Mouse (Mus musculus): ENCODE measurements around the gene Mmp7.

Gene Mmp7

DNA sequence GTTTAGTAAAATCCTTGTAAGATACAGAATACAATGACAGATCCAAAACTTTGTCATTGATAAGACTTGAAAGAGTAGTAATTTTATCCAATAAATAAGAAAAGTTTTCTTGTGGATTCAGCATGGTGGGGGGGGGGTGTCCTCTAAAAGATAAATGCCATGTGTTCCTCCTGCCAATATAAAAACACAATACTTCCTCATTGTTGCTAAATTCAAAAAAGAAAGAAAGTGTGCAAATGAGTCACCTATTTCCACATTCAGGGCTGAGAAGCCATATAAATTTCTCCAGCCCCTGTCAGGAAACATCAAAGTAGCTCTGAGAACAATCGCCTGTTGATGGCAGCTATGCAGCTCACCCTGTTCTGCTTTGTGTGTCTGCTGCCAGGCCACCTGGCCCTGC, at the start of gene Mmp7:
TSS of gene Mmp7 (plus strand) at position 301 of the 400 bp plus-strand sequence.
- no peak for DNase-seq (ENCODE audit: low read depth, low spot score)

DNA sequence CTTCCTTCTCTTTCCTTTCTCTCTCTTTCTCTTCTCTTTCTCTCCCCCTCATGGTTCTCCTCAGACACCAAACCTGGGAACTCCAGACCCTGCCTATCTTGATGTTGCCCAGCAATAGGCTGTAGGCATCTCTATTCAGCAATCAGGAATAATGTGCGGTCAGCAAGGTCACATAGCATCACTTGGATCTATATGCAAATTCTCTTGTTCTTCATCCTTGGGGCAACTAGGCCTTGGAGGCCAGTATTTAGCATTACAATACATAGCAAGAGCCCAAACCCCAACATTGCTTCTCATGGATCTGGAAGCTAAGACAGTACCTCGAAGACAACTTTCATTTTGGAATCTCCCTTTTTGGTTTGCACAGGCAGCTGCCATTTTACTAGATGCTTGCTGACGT, 44.0 kb upstream of the Mmp7 start:
- DNase-seq (ENCODE audit: low read depth, low spot score), result no peak

DNA sequence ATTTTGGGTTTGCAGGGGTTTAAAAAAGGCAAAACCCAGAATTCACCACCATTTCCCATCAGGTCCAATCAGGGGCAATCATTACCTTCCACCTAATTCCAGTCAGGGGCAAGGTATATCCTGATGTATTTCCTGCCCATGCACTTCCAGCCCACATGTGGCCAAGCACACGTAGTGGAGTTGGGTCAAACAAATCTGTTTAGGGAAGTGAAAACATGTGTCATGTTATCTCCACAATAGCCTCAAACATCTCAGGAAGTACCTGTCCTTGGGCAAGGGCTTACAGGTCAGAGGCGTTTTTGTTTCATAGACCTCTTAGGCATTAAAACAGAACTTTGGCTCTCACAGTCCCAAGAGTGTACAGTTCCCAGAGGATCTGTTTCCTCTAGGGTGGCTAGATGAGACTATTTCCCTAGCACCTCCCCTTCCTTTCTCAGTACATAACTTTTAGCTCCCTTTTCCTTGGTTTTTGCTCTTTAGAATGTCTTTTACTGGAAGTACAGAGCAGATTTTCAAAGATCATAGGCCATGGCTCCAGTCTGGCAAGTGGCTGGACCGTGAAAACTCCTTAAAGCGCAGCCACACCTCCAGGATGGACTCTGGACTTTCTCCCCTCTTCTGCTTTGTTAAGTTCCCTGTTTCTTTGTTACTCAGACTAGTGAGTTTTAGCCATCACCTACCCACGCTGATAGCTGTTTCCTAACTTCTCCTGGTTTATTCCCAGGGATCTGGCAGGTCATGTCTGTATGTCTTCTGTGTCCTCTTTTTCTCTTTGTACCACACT, 41.3 kb upstream of the Mmp7 start:
- peak; percentile 57 for DNase-seq (ENCODE audit: low read depth, low spot score)

DNA sequence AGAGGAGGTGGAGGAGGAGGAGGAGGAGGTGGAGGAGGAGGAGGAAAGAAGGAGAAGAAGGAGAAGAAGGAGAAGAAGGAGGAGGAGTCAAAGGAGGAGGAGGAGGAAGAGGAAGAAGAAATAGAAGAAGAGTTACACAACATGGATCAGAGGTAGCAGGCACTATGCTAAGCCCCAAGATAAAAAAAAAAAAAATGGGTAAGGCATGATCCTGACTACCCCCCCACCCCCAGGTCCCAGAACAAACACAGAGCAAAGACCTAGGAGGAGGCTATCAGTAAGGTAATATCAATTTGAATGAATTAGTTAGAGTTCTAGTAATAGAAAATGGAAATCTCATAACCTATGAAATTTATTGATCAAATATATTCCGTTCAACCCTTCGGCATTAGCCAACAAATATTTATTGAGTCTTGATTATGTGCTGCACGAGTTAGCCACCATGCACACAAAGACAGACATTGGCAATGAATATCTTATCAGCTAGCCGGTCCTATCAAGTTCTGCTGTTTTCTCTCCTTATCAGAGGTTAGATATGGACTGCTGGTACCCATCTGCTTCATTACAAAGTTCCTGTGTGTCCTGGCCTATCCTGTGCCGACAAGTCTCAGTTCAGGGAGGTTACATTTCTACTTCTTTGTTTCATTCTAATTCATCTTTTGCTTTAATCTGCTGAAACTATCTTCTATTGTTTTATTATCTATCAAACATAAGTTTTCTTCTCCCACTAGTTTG, 39.4 kb upstream of the Mmp7 start:
- DNase-seq (ENCODE audit: low read depth, low spot score), result no peak

DNA sequence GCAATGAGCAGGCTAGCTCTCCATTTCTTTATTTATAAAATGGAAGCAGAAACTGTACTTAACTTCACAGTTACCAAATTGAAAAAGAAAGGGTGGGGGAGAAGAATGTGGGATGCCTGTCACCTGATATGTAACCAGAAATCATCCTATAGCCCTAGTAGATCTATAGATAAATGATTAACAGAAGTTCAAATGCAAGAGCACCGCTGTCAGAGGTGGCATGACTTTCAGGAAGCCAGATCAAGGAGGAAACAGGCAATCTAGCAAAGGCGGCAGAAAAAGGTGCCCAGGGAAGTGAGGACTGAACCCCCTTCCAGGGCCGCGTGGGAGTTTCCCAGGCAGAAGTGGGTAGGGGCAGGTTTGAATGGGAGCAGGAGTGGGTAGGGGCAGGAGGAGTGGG, 33.9 kb upstream of the Mmp7 start:
- no peak for DNase-seq (ENCODE audit: low read depth, low spot score)

DNA sequence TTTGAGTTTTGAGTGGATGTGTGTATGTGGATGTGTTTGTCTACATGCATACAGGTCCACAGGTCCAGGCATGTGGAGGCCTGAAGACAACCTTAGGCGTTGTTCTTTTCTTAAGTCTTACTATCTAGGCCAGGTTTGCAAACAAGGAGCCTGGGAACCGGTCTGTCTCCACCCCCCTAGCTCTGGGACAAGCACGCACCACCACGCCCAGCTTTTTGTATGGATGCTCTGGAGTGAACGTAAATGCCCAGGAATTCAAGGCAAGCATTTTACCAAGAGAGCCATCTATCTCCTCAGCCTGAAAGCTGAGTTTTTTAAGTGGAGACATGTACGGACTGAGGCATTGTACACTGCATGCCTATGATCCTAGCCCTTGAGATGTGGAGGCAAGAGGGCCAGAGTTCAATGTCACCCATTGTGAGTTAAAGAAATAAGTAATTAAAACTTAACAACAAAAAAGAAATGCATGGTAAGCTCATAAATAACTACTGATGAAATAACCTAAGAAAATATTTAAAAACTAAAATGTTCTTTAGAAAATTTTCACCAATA, 32.3 kb upstream of the Mmp7 start:
- no peak for DNase-seq (ENCODE audit: low read depth, low spot score)

DNA sequence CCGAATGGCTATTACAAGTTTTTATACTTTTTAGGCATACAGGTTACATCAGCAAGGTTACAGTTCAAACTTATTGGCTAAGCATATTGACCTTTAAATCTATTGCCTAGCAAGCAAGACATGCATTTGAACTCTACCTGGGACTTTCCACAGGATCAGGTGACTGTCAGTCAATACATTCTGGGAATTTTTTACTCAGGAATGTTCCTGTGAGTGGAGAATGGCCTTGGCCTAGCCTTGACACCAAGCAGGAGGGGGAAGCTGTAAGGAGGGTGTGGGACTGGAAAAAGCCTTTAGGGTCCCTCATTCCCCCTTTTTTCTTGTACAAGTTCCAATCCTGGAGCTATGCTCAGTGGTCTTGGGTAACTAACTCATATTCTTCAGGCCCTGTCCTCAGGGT, 30.5 kb upstream of the Mmp7 start:
- no peak for DNase-seq (ENCODE audit: low read depth, low spot score)

DNA sequence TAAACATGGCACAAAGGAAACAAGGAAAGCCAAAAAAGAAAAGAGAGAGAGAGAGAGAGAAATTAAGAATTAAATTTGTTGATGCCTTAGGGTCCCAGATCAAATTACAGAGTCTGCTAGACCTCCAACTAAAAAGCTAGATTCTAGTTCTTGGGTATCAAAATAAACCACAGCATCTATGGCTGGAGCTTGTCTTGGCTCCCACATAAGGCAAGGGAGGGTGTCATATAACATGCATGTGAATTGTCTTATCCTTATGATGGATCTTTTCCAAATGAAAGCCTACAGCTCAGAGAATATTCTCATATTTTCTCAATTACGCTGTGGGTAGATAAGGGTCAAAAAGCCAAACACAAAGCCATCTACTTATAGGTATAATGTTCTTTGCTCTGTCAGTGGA, 22.2 kb upstream of the Mmp7 start:
- no peak for DNase-seq (ENCODE audit: low read depth, low spot score)

DNA sequence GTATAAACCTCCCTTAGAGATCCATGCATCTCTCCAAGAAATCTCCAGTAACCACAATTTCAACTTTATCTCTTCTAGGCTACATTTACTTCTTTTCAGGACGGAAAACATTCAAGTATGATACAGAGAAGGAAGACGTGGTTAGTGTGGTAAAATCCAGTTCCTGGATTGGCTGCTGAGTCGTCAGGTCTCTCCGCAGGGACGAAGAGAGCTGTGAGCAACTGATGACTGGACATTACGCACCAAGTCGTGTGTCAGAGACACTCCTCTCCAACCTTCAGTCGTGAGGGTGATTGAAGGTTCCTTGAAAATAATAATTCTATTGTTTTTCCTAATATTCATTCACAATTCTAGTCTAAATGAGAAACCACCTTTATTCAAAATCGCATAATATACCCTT, 18.9 kb upstream of the Mmp7 start:
- no peak for DNase-seq (ENCODE audit: low read depth, low spot score)

DNA sequence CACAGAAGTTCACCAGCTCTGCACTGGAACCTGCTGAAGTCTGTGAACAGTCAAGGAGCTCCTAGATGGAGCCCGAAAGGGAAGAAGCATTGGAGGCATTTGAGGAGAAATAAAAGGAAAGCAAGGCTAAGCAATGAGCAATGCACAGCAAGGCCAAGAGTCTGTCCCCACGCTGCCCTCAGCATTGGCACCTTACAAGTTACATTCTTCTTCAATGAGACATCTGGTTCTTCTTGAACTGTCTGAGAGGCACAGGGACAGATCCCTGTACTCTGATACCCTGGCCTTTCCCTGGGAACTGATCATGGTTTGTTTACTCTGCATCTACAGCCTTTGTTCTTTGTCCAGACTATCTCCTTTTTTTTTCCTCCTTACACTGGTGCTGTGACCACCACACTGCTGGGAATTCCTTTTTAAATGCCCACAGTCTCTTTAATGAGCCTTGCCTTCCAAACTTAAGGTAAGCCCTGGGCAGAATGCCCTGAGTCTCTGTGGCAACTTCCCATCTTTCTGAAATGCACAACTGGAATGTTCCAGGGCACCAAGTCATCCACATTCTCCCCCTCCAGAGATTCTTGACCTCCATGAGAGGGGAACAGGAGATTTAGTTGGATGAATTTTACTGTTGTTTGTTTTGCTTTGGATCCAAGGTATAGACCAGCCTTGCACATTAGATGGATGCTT, 13.6 kb upstream of the Mmp7 start:
- DNase-seq (ENCODE audit: low read depth, low spot score), result no peak

DNA sequence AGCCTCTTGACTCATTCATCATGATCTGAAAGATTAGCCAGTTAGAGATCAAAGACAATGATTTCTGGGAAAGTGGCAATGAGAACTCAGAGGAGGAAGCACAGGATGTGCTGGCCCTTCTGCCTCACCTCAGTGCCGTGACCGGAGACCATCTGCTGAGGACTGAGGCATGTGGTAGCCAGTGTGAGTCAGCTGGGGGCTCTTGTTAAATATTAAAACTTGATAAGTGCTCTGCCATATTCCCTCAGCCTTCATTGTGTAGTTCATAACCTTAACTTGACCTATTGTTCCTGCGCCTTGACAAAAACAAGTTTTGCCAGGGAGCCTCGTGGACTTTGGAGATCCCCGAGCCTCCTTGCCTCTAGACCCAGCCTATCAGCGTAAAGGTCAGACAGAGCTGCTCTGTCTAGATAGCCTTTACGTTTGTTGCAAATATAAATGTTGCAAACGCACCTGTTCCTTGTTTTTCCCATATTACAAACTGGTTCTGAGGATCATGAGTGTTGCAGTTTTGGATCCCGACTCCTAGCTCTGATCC, 9.7 kb upstream of the Mmp7 start:
- no peak for DNase-seq (ENCODE audit: low read depth, low spot score)

DNA sequence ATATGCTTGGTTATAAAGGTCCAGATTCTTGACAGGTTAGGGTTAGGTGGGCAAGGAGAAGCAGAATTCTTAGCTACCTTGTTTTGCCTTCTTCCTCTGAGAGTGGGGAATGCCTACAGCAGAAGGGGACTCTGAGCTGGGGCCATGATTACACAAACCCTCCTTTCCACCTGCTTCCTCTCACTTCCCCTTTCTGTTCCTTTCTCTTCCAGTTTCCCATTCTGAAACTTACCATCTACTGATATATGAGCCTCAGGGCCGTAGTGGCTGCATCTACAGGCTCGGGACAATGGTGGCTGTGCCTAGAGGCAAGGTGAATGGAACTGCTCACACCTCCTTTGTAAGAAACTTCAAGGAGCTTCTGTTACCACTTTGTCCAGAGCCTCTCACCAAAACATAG, 5.9 kb upstream of the Mmp7 start:
- DNase-seq (ENCODE audit: low read depth, low spot score), result peak; percentile 76

DNA sequence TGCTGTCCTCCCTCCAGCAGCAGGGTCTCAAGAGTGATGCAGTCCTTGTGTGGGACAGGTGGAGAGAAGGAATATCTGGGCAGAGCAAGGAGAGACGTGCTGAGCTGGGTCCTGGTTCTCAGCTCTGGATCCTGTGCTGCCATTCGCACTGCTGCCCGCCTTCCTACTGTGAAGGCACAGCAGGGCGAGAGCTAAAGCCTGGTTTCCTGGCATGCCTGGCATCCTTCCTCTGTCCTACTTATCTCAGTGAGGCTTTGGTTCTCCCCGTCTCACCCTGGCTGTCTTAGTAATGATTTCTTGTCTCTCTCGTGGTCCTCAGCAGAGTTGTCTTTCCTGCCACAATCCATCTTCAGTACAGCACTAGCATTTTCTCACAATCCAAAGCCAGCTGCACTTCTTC, 2.1 kb upstream of the Mmp7 start:
- no peak for DNase-seq (ENCODE audit: low read depth, low spot score)

DNA sequence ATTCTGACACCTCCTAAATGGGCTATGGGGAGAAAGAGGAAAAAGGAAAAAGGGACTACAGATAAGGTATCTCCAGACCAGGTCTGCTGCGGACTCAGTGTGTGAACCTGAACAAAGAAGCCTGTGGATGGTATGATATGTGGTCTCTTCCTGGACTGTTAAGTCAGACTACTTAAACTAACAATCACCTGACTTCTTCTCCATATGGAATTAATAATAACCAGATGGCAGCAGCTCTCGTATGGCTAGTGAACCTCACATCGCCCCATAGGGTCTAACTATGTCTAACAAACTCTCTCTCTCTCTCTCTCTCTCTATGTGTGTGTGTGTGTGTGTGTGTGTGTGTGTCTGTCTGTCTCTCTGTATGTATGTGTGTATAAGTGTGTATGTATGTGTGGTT, 2.1 kb downstream of the Mmp7 start:
- no peak for DNase-seq (ENCODE audit: low read depth, low spot score)

DNA sequence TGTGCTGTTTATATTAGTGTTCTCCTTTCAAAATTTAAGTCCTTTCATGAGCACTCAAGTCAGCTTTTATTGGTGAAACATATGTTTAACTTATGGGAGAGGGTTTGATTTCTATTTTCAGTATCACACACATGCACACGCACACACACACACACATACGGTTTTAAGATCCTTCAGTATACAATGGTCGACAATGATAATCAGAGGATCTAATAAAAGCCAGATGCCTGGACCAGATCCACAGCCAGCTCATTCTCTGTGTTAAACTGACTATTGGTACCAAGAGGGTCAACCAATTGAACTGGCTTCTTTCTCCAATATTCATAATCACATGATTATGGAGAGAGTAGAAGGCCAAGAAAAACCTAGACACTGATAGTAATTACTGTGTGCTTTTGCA, 3.8 kb downstream of the Mmp7 start:
- no peak for DNase-seq (ENCODE audit: low read depth, low spot score)

DNA sequence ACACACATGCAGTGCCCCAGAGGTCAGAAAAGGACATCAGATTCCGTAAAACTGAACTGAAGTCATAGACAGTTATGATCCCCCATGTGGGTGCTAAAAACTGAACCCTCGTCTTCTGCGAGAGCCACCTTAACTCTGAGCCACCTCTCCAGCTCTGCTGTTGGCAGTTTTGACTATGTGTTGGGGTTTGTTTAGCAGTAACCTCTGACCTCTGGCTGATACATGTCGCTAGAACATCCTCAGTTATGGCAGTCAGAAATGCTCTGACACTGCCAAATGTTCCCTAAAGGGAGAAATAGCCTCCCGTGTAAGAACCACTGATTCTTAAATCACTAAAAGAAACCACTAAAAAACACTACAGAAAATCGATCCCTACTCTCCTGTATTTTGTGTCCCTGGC, 16.8 kb downstream of the Mmp7 start:
- no peak for DNase-seq (ENCODE audit: low read depth, low spot score)

DNA sequence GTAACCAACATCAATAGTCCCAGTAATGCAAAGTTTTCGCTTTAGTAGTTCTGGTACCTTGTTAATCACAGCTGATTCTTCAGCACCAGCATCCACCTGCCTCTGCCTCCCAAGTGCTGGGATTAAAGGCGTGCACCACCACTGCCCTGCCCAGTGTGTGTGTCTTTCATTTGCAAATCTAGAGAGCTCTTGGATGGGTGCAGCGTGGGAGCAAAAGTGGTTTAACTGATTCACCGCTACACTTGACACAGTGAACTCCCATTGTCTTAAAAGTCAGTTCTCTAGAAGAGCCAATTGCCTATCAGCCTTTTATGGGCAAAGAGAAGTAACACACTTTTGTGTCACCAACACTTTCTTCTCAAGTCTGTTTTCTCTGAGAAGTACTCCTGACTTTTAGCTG, 19.3 kb downstream of the Mmp7 start:
- no peak for DNase-seq (ENCODE audit: low read depth, low spot score)

DNA sequence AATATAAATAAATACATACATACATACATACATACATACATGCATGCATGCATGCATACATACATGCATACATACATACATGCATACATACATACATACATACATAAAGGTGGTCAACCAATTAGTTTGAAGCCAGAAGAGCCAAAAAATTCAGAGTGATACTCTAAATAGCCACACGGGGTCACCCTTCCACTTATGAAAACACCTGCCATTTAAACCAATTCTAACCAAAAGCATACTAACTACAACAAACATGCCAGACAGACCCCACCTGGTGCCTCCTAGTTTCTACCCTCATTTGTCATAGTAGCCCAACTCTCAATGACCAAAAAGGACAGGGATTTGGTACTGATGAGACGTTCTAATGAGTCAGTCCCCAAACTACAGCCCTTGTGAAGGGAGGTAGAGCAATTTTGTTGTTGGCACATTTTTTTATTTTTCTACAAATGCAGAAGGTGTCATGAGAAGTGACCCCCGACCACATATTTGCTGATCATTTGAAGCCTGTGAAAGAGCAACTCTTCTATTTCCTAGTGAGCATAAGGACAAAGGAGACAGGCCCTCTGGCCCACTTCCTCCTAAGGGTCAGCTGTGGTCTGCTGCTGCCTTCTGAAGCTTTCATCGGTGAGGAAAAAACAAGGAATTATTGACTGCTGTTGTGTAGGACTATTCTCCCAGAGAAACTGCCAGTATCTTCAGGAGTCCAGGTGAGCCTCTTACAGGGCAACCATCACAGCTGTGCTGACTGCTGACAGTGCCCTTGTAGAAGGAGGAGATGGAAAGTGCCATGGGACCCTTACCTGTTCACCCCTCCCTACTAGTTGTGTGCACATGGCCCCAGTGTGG, 22.4 kb downstream of the Mmp7 start:
- DNase-seq (ENCODE audit: low read depth, low spot score), result peak; percentile 75

DNA sequence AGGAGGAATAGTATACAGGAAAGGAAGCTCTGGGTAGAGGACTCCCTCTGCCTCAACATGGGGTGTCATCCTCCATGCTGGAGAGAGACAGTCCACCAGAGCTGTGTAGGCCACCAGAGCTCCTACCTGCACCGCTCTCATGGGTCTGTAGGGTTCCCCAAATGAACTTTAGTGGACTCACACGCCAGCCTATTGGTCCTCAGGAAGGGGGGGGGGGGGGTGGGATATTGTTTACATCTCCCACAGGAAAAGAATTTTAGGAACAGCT, 23.0 kb downstream of the Mmp7 start:
- DNase-seq (ENCODE audit: low read depth, low spot score), result no peak

DNA sequence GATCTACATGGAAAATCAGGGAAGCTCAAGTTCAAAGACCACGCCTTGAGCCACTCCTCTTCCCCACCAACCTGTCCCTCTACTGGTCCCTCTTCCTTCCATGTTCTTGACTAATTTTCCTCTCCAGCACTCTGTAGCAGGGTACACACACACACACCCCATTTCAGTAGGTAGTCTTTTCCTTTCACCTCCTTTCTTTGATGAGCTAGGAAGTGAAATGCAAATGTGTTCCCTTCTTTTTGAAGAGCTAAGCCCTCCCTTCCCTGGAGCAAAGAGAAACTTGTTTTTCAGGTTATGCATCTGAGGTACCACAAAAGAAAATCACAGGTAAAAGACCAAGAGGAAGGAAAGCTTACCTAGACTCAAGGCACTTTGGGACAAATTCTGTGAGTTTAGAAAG, 29.7 kb downstream of the Mmp7 start:
- no peak for DNase-seq (ENCODE audit: low read depth, low spot score)

DNA sequence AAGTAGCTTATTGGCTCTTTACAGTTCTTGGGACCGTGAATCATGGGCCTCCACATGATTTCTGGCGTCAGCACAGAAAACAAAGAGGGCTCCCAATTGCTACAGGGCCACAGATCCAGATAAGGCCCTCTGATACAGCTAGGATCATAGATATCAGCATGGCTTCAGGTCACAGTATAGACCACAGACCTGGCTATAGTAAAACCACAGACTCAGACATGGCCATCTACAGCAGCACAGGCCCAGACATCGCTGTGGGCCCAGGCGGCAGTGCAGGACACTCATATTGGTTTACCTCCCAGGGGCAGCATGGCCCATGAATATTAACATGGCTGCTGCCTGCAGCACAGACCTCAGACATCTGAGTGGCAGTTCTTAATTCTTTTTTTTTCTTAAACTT, 37.1 kb downstream of the Mmp7 start:
- DNase-seq (ENCODE audit: low read depth, low spot score), result no peak

DNA sequence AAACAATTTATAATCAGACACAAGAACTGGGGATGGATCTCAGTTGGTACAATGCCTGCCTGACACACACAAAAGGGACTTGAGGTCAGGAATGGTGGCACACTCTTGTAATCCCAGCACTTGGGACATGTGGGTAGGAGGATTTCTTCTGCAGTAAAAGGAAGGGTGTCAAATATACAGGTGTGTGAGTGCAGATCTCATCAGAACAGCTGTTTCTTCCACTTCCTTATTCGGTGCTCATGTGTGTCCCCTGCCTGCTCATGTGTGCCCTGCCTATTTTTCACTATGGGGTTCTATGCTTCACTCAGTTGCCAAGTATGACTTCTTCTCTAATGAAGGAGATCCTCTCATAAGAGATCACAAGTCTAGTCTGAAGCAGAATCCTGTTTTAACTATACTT, 50.8 kb downstream of the Mmp7 start:
- peak; percentile 92 for DNase-seq (ENCODE audit: low read depth, low spot score)

All from A20 (cell line).